Mouse (Mus musculus) hindlimb bud, embryonic 11.5 days (tissue): ENCODE results near the gene Amotl1.
"Not testable (repeated sequence)": the region's sequence is repeated elsewhere in the genome, so short reads cannot be mapped to it uniquely, and the experiment has no call there.

Source experiments
- DNase-seq: peaks from one replicate; pipeline ENCODE4 v3.0.0-alpha.2; 2012; ENCODE audit warnings: low read depth, low spot score; ENCODE audit errors: extremely low spot score

Gene Amotl1

DNA sequence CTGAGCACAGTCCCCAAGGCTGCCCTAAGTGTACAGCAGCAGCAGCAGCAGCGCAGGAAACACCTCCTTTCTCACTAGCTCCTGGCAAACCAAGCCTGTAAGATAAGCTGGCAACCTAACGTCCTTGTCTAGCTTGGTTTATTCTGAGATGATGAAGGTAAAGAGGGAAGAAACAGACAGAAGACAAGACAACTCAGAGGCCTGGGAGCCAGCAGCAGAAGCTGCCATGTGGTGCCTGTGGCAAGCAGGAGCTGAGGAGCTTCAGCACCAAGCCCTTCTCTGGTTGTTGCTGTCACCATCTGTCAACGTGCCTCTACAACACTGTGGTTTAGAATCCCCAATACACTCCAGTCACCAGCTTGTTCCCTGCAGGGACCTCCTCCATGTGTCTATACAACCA is 37.4 kb downstream of the Amotl1 start:
- DNase-seq = no peak

DNA sequence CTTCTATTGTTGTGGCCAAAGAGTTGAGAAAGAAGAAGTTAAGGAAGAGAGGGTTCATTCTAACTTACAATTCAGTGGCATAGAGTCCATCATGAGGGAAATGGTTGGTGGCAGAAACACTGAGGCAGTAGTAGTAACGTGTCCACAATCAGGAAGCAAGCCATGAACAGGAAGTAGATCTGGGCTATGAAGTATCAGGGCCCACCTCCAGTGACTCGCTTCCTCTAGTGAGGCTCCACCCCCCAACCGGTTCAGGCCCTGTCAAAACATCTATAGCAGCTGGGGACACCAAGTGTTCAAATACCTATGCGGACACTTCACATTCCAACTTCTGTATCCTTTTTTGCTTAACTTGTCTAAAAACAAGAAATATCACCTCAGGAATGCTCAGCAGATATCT is 38.9 kb downstream of the Amotl1 start:
- DNase-seq = no peak

DNA sequence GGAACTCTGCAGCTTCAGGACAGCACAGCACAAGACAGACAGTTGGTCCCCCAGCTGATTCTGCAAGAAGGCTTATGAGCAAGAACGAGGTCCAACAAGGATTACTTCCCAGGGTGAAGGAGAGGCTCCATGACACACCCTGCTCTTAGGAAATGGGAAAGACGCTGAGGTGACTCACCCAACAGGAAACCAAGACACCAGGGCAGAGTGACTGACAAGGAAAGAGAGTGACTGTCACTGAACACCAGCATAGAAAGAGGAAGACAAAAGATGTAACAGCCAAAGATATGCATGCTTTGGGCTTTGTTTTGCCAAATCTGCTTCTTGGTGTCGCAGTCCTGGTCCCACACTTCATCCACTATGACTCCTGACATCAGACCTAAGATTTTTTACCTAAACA is 40.5 kb downstream of the Amotl1 start:
- DNase-seq = no peak

DNA sequence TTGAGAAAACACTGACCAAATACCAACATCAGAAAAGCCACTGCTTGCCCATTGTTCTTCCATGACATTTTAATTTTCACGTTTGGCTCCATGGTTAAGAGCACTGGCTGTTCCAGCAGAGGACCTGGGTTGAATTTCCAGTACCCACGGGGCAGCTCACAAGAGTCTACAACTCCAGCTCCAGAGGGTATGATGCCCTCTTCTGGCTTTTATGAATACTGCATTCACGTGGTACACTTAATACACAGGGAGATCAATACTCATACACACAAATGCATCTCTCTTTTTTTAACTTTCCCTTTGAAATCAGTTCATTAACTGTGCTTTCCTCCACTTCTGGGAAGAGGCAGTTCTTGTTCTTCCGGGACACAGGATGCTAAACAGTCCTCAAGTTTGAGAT is 41.4 kb downstream of the Amotl1 start:
- DNase-seq = no peak

DNA sequence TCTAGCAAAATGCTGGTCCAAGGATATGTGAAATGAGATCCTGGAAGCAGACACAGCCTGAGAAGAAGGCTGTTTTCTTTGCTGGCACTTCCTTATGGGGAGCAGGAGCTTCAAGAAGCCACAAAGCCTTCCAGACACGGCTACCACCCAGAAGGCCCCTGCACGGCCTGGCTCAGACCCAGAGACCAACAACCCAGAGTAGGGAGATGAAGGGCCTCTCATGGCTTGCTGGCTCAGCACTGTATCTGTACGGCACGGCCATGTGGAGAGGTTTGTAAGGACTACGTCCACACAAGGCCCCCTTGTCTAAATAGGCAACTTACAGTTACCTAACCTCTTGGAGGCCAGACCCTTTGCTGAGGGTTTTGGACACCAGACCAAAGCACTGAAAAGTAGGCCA is 45.1 kb downstream of the Amotl1 start:
- DNase-seq = no peak

DNA sequence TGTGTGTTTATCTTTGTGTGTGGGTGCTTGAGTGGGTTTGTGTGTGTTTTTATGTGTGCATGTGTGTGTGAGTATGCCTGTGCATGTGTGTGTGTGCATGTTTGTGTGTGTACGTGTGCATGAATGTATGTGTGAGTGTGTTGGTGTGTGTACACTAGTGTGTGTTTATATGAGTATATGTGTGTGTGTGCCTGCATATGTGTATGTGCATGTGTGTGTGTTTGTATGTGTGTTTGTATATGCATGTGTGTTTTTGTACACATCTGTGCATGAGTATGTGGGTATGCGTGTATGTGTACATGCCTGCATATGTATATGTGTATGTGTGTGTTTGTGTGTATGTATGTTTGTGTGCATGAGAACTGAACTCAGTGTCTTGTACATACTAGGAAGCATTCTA is 46.7 kb downstream of the Amotl1 start:
- no peak for DNase-seq

DNA sequence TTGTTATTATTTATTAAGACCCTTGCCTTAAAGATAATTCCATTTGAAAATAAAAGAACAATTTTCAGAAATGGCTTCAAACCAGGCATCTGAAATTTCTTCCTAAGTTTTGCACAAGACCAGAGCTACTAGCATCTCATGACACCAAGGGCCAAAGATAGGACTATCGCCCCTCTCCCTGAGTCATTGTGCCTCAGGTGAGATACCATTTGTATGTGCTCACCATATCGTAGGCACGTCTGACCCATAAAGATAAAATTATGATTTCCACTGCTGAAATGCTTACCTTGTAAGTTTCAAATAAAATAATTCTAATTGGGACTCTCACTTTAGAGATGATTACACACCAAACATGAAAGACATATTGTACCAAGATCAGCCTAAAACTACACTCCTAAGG is 47.4 kb downstream of the Amotl1 start:
- no peak for DNase-seq

DNA sequence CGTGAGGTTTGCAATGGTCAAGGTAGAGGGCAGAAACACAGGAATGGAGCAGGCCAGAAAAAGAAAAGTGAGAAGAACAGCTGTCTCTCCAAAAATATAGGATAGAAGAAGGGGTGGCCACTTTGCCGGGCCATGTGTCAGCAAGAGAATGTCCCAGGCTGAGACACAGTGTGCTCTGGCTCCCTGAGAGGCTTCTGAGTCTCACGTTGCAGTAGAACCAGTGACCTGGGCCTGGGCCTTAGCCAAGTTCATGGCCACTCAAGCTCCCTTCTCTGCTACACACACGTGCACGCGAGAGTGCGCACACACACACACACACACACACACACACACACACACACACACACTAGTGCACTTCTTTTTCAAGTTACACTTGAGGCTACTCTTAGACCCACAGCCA is 48.0 kb downstream of the Amotl1 start:
- DNase-seq = no peak

DNA sequence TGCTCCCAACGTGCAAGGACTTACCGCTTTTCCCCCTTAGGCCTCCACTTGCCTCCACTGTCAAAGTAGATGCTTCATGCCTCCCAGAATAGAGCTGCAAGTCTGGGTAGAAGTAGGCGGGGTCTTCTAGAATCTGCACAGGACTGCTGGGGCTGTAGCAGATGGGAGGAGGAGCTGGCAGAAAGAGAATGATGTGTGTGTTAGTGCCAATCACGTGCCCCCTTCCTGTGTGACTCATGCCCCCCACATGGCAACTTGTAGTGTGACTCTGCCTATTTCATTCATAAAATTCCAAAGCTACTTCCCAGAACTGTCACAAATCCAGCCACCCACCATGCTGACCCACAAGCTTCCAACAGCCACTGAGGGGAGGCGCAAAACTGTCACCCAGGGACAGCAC is 48.4 kb downstream of the Amotl1 start:
- DNase-seq = no peak

DNA sequence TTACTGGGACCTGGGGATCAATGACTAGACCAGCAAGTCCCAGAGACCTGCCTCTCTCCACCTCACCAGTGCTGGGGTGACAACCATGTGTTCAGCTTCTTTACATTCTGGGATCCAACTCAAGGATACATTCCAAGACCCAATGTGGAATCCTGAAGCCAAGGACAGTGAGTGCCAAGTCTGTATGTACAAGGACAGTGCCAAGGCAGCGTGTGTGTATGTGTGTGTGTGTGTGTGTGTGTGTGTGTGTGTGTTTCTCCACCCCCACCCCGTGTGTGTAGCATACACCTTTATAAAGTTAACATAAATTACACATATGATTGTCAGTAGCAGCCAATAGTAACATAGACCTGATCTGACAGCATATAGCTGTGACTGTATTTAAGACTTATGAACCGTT is 49.0 kb downstream of the Amotl1 start:
- DNase-seq = no peak

DNA sequence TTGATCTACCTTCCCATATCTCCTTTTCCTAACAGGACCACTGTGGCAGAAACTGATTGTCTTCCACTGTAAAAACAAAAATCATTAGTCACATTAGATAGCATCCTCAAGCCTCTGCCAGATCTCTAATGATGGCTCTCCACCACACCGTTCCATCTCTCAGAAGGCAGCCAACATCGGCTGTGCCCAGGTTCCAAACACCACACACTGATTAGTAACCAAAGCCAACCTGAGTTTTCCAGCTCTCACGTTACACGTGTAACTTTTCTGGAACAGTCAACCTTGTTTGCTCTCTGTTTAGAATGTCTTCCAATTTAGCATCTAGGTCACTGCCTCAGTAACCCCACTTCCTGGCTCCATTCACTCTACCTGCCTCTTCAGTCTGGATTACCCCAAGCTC is 51.0 kb downstream of the Amotl1 start:
- no peak for DNase-seq

DNA sequence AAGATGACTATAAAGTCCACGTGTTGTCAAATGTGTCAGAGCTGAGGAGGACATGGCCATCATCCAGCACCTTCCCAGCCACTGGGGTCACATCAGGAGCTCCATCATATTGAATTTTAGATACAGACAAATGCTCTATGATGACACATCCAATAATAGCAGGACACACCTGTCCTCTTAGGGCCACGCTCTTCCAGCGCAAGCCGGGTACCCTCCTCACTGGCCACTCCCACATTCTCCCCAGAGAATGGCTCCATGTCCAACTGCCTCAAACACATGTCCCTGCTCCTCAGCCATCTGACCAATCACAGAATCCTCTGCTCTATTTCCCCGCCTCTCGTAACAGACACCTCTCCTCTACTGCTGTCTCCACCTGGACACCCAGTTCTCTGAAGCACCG is 54.2 kb downstream of the Amotl1 start:
- DNase-seq = no peak

DNA sequence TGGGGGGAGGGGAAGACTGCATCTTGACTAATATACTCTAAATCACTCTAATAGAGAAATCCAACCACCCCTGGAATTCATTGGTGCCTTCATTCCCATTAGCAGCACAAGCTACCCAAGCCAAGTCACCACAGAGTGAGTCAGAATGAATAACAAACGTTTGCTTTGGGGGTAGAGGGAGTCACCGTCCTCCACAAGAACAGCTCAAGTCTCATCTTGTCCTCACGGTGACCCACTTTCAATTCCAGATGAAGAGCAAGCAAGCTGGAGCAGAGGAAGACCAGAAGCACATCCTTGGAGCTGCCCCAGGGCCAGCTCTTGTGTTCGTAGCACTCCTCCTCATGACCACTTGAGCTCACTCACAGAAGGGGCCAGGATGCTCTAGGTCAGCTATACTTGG is 56.2 kb downstream of the Amotl1 start:
- no peak for DNase-seq

DNA sequence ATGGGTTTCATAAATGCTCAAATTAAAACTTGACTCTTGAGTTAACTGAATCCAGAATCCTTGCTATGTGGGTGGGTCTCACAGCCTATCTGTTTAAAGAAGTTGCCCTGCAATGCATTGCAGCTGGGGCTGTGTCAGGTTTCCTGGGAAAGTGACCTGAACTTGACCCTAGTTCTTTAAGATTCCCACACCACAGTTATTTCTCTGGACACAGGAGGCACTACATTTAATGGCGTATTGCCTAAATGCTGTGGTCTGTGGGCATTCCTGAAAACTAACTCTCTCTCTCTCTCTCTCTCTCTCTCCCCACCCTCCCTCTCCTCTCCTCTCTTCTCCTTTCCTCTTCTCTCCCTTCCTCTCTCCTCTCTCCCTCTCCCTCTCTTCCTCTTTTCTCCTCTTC is 59.2 kb downstream of the Amotl1 start:
- peak; percentile 3 for DNase-seq

DNA sequence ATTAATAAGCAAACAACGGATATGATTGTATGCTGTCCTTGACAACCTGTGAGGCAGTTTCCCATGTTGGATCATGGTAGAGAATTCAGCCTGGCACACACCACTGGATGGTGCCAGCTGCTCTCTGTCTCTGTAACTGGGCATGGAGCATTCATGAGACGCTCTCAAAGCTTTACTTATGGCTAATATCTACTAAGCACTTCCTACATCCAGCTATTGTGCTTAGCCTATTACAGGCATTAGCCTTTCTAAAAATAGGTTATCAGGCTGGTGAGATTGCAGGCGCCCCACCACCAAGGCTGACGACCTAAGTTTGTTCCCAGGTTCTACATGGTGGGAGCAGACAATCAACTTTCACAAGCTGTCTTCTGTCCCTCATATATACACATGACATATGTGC is 65.9 kb downstream of the Amotl1 start:
- DNase-seq = no peak

DNA sequence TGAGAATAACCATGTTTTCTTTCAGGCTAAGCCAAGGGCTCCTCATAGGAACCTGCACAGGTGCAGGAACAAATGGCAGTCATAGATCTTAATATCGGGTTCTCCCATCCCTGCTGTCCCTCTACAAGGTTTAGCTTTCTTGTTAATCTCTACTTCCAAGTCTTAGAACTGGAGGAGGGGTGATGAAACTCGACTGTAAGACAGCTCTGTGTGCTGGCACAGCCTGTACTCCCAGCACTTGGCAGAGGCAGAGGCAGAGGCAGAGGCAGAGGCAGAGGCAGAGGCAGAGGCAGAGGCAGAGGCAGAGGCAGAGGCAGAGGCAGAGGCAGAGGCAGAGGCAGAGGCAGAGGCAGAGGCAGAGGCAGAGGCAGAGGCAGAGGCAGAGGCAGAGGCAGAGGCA is 68.5 kb downstream of the Amotl1 start:
- not testable (repeated sequence) for DNase-seq

DNA sequence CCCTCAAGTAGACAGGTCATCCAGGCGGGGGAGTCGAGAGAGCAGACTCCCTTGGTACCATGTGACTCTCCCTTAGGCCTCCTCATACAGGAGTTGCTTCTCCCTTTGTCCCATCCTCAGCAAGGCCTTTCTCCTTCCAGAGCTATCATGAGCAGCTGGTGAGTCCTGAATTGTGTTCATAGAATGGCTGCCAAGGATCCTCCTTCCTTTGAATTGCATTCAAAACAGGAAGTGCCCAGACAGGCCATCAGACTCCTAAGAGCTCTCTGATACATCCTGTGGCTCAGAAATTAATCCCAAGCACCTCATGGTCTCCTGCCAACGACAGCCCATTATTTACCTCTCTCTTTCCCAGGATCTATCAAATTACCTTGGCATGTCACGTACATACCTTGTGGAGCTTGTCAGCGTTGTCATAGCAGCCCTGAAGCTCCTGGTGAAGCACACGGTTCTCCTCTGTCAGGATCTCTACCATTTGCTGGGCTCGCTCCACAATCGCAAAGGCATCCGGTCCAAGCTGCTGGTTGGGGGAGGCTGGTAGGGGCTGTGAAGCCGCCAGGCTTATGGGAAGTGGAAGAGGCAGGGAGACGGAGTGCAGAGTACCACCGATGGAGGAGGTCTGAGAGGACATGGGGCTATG is 70.0 kb downstream of the Amotl1 start:
- no peak for DNase-seq

DNA sequence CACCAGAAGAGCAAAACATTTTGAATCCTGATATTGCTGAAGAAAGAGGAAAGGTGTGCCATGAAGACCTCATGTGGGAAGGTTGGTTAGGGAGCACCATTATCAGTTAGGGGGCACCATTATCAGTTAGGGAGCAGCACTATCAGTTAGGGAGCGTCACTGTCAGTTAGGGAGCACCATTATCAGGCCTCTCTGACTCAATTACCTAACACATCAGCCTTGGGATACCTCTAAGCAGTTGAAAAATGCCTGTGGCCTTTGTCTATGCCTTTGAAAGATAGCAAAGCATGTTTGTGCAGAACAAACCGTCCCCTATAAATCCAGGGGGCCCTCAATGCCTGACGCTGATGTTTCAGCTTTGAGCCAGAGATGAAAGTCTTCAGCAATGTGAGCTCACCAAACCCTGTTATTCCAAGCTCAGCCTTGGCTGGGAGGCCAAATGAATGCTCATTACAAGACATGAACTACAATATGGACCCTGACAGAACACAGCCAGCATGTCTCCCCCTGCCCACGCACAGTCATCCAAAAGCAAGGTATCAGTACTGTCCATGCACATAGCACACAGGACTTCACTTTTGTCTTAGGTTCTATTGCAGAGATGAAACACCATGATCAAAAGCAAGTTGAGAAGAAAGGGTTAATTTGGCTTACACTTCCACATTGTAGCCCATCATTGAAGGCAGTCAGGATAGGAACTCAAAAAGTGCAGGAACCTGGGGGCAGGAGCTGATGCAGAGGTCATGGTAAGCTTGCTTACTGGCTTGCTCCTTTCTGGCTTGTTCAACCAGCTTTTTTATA is 75.5 kb downstream of the Amotl1 start:
- DNase-seq = no peak

DNA sequence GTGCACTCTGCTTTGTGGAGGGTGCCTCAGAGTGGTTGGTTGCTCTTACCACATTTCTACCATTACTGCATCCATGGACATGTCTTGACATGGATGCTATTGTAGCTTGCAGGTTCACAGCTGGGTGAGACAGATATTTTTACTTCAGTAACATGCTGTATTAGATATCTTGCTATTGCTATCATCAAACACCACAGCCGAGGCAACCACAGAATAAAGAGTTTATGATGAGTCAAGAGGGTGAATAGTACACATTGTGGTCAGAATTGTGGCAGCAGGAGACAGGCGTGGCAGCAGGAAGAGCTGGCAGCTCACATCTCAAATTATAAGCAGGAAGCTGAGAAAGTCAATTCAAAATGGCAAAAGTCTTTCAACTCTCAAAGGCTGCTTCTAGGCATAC is 76.4 kb downstream of the Amotl1 start:
- no peak for DNase-seq

DNA sequence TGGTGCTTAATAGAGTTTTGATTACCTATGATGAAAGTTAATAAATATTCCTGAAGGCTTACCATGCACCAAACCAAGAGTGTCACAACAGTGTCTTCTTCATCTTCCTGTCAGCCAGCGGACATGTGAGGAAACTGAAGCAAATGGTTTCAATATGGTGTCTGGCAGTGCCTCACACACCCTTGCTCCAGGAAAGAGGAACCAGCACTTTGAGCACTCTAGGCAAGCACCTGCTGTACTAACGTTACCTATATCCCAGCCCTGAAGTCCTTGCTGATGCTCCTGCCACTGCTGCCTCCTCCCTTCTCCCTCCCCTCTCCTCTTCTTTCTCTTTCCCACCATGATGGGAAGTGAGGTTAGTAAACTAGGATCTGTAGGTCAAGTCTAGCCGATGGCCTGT is 80.4 kb downstream of the Amotl1 start:
- DNase-seq = no peak

DNA sequence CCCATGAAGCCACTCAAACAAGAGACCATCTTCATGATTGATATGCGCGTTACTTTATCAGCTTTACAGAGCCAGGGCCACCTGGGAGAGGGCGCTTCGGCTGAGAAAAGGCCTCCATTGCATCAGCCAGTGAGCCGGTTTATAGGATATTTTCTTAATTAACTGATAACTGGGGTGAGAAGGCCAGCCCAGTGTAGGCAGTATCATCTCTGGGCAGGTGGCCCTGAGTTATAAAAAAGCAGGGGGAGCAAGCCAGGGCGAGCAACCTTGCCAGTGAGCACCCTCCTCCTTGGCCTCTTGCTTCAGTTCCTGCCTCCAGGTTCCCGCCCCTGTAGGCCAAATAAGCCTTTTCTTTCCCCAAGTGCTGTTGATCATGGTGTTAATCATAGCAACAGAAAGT is 81.5 kb downstream of the Amotl1 start:
- no peak for DNase-seq

DNA sequence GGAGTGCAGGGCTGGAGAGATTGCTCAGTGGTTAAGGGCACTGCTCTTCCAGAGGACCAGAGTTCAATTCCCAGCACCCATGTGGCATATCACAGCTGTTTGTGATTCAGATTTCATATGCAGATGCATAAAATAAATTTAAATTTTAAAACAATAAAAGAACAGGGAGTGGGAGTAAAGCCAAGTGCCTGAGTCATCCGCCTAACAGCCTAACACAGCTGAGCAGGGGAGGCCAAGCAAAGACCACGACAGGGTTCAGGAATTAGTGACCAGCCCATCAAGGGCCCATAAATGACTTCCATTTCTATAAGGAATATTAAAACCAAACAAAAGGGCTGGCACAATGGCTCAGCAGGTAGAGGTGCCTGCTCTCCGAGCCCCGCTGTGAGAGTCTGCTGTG is 84.3 kb downstream of the Amotl1 start:
- no peak for DNase-seq

DNA sequence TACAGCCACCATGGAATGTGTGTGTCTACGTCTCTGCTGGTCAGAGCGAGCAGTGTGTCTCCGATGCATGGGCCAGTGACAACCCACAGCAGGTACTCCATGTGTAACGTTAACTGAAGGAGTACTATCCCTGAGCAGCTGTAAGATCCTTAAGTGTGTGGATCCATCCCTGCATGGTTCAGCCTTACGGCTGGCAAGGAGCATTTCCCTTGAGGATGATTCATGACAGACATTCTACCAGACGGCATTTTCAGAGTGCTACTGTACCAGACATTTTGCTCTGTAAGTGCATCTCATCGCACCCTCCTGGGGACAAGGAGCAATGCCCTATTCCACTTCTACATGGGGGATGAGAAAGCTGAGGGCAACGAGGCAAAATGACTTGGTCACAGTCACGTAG is 84.9 kb downstream of the Amotl1 start:
- DNase-seq = no peak
